ENCODE assay signal across 13 mouse cellular contexts in genomic region chr11:118906131-118906823, GRCm38 (mm10). TPM values are rescaled to one million over a fixed set of nuclear protein-coding genes. Genes with fewer than 3 reads are reported as not detected.
DNase-seq lines count a peak whose midpoint lies in the region; ATAC-seq and TF ChIP-seq lines count a peak whose summit lies in the region.
"Had no signal": no experiment of that assay in that cellular context is flagged by ENCODE, and none has a peak within 500 bp of the region (broad histone marks: within the 10 kb centered on the region; RNA-seq: fewer than 3 reads in every experiment).

No protein-coding gene starts in this region.

- 5% methylated on average over 12 of the region's 12 CpGs for WGBS in cerebellum, adult 2 months
- WGBS in forebrain, embryonic 14.5 days, result 34% methylated on average over 12 of the region's 12 CpGs
- WGBS in midbrain, embryonic 12.5 days, result 25% methylated on average over 12 of the region's 12 CpGs

- peak overlapping the region; percentile 98 for H3K4me3 ChIP-seq in cerebellum, adult 2 months (replicated peaks; ENCODE audit: insufficient read depth, low read depth, low read length)
- H3K4me3 ChIP-seq in forebrain, embryonic 14.5 days (ENCODE audit: low read depth, low read length), result peak overlapping the region; percentile 79
- H3K4me3 ChIP-seq in midbrain, embryonic 12.5 days, result peak overlapping the region; percentile 76; the same call in 1 of the 2 replicates
- H3K4me3 ChIP-seq: heart, embryonic 13.5 days had no signal

- no peaks in the 10 kb centered on the region for H3K27me3 ChIP-seq in cerebellum, adult 2 months (ENCODE audit: control insufficient read depth, insufficient read depth, low read length)
- peaks cover 14% of the 10 kb centered on the region; the same call in 1 of the 2 replicates for H3K27me3 ChIP-seq in forebrain, embryonic 14.5 days (replicated peaks; ENCODE audit: control insufficient read depth, insufficient read depth, low read length)
- peaks cover 64% of the 10 kb centered on the region for H3K27me3 ChIP-seq in midbrain, embryonic 12.5 days

- no peak for ATAC-seq in forebrain, embryonic 14.5 days
- ATAC-seq in midbrain, embryonic 12.5 days (ENCODE audit: low FRiP score, low read depth), result no peak

- TF ChIP-seq POLR2A in cerebellum, adult 2 months (IDR thresholded peaks at IDR 0.05; ENCODE audit: borderline replicate concordance, insufficient read depth, low read length), result no peak

- H3K4me2 ChIP-seq in forebrain, embryonic 14.5 days (ENCODE audit: low read length), result peak overlapping the region; percentile 92
- peak overlapping the region; percentile 98 for H3K4me2 ChIP-seq in midbrain, embryonic 12.5 days (replicated peaks)
- H3K4me2 ChIP-seq: heart, embryonic 13.5 days had no signal

- peaks cover 14% of the 10 kb centered on the region for H3K4me1 ChIP-seq in cerebellum, adult 2 months (ENCODE audit: control insufficient read depth, insufficient read depth, low read length)
- H3K4me1 ChIP-seq in forebrain, embryonic 14.5 days (ENCODE audit: control insufficient read depth, insufficient read depth, low read length), result peaks cover 16% of the 10 kb centered on the region
- peaks cover 58% of the 10 kb centered on the region for H3K4me1 ChIP-seq in midbrain, embryonic 12.5 days

- DNase-seq in heart, postnatal 4 days, result peak; percentile 43
- no peak for DNase-seq in heart, adult 9 months (ENCODE audit: low spot score in 2 of 2)
- peak; percentile 60 to 73 for DNase-seq in cerebellum, adult 2 months
- DNase-seq in forebrain, embryonic 14.5 days (ENCODE audit: low spot score), result no peak
- DNase-seq in heart, adult 18-20 months, result no peak
- DNase-seq in layer of hippocampus, postnatal 10 days (ENCODE audit: low spot score in 2 of 2), result no peak
- no peak for DNase-seq in yolk sac, embryonic 10.5 days (ENCODE audit: low spot score)
- DNase-seq: lung, postnatal 4 days; right cerebral cortex, postnatal 4 days; thymus, postnatal 4 days had no signal

- H3K36me3 ChIP-seq in forebrain, embryonic 14.5 days (ENCODE audit: control insufficient read depth, insufficient read depth, low read length), result no peaks in the 10 kb centered on the region
- H3K36me3 ChIP-seq in midbrain, embryonic 12.5 days, result no peaks in the 10 kb centered on the region
- H3K36me3 ChIP-seq: heart, embryonic 13.5 days had no signal

- H3K9me3 ChIP-seq in forebrain, embryonic 14.5 days (replicated peaks; ENCODE audit: control insufficient read depth, low read length), result no peaks in the 10 kb centered on the region
- no peaks in the 10 kb centered on the region for H3K9me3 ChIP-seq in midbrain, embryonic 12.5 days

- H3K27ac ChIP-seq in cerebellum, adult 2 months (ENCODE audit: insufficient read depth, low read length), result peak overlapping the region; percentile 99
- no peak overlapping the region; the same call in 1 of the 2 replicates for H3K27ac ChIP-seq in forebrain, embryonic 14.5 days (ENCODE audit: low read depth, low read length)
- H3K27ac ChIP-seq in midbrain, embryonic 12.5 days (replicated peaks), result peak overlapping the region; percentile 26; the same call in 1 of the 2 replicates
- H3K27ac ChIP-seq: heart, embryonic 13.5 days had no signal

- H3K9ac ChIP-seq in forebrain, embryonic 14.5 days (ENCODE audit: low read length), result peak overlapping the region; percentile 89
- H3K9ac ChIP-seq in midbrain, embryonic 12.5 days (replicated peaks), result peak overlapping the region; percentile 85; the same call in 1 of the 2 replicates
- H3K9ac ChIP-seq: heart, embryonic 13.5 days had no signal

- no peak for TF ChIP-seq CTCF in cerebellum, adult 2 months (IDR thresholded peaks at IDR 0.05; ENCODE audit: borderline replicate concordance, insufficient read depth, low read depth, low read length)

RNA-seq across cellular contexts. Expression of gene Rbfox3, which starts 5.1 kb away (rescaled TPM):
- under 1 TPM; 0.09 to 0.12 TPM for total RNA-seq in heart, postnatal 4 days (2021)
- 163 and 201 TPM in 2 replicates for polyA plus RNA-seq in cerebellum, adult 2 months (2012; rRNA removed)
- polyA plus RNA-seq in forebrain, embryonic 14.5 days (2014; fragmentation: Nextera tagmentation; extraction: Ambion mirVana), result 28.2 and 32.3 TPM in 2 replicates
- 16.0 and 17.0 TPM in 2 replicates for polyA plus RNA-seq in midbrain, embryonic 12.5 days (2016; fragmentation: Nextera tagmentation; extraction: Ambion mirVana)
- total RNA-seq in heart, adult 18-20 months (2021), result under 1 TPM in 1 of 2 experiments, not detected in 1; 0.10 TPM
- total RNA-seq in layer of hippocampus, postnatal 10 days (2021), result 100 to 1,000 TPM; 205 to 226 TPM
- polyA plus RNA-seq: C2C12 had no signal

Comparison
In these comparisons a context has a peak if more than half of its experiments do, and no peak if none do; other contexts are left out.
1. DNase-seq: peak in heart, postnatal 4 days (single experiment) and cerebellum, adult 2 months (2 of 2); none in heart, adult 9 months (0 of 2), forebrain, embryonic 14.5 days (single experiment), heart, adult 18-20 months (0 of 2), layer of hippocampus, postnatal 10 days (0 of 2) and yolk sac, embryonic 10.5 days (single experiment).
2. RNA of gene Rbfox3, which starts 5.1 kb away (total RNA-seq): 205 to 226 TPM in layer of hippocampus, postnatal 10 days; 0.09 to 0.12 TPM in heart, postnatal 4 days and 0.10 TPM in heart, adult 18-20 months; every median in the first group is over 100 times any median in the second.
3. Peak in every context shown above with its lines, with median percentiles within 50 percentile points of each other: H3K4me3 ChIP-seq.